Mouse (Mus musculus): ENCODE data around the gene Zfp791. TPM values are rescaled to one million over a fixed set of nuclear protein-coding genes. Genes with fewer than 3 reads are reported as not detected.

Zfp791 gene
- 0.86 and 1.5 TPM in 2 replicates for polyA plus RNA-seq (2012; rRNA removed; ENCODE audit: low replicate concordance)

GRCm38 (mm10) chr8:85122995-85123394 is at the start of gene Zfp791:
Gene Zfp791, minus strand, starts transcription at chr8:85123095.

GRCm38 (mm10) chr8:85151624-85152023 is 28.7 kb upstream of the Zfp791 start, which contains the start of gene Cks1brt:
Gene Cks1brt, plus strand, starts transcription at chr8:85151924.

DNA sequence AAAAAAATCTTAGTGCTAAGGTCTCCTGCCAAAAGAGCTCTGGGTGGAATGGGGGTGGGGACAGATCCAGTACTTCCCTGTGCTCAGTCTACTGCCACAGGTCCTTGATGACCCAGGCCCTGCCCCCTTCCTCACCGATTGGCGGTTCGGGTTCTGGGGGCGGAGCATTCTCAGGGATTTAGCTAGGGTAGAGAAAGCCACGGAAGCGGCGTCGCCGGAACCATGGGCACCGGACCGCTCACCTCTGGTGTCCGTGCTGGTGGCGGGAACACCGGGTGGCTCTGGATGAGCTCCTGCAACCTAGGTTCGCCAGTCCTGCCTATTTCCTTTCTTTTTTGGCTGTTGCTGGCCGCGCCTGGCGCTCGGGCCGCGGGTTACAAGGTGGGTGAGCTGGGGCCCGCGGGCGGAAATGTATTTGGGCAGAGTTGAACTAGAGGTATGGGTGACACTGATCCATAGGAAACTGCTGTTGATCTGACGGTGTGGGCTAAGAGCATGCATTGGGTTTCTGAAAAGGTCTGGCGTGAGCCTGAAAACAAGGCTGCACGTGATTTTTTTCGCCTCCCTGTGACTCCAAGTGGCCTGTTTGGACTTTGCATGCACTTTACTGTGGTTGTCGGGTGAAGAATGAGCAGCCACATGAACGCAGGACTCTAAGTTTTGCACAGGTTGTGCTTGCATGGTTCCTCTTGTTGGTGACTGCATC is 39.6 kb downstream of the Zfp791 start, which contains the start of gene Man2b1:
Gene Man2b1 (plus strand): TSS at position 163 of the 706 bp plus-strand sequence.

GRCm38 (mm10) chr8:85081216-85081555 is 41.7 kb downstream of the Zfp791 start, which contains the start of gene Wdr83:
Gene Wdr83, minus strand, starts transcription at chr8:85081306.

GRCm38 (mm10) chr8:85080532-85081215 is 42.2 kb downstream of the Zfp791 start, which contains the start of gene Wdr83os:
Gene Wdr83os, plus strand, starts transcription at chr8:85080740.

GRCm38 (mm10) chr8:85071514-85072281 is 51.2 kb downstream of the Zfp791 start, which contains the start of gene Dhps:
Gene Dhps, plus strand, starts transcription at chr8:85071757.

DNA sequence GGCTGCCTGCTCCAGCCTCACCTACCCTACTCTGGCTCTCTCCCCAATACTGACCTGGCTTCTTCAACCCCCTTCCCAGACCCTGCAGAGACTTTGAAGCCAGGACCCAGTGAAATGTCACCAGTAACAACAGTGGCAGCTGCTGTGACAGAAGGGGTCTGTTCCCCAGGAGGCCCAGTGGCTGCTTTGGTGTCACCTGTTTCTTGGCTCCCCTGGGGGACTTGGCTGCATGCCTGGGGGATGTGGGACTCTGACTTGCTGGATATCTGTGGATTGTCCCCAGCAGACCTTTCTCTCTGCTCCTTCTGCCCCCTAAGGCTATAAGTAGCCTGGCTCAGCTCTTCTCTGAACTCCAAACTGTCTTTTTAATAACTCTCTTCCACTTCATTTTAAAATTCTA is 54.9 kb downstream of the Zfp791 start, which contains the start of gene Gm5741:
Gene Gm5741 (minus strand): TSS at position 1 of the 400 bp plus-strand sequence.

GRCm38 (mm10) chr8:85059879-85060616 is 62.8 kb downstream of the Zfp791 start, which contains the start of gene Fbxw9:
Gene Fbxw9, plus strand, starts transcription at chr8:85060055.

Other genes starting within 250 kb of the Zfp791 start
- 87.4 and 112 TPM in 2 replicates for gene Gcdh, start 229.2 kb downstream of the Zfp791 start, polyA plus RNA-seq (2012; rRNA removed; ENCODE audit: low replicate concordance)
- 0.22 and 0.30 TPM in 2 replicates for gene Klf1, start 221.2 kb downstream of the Zfp791 start, polyA plus RNA-seq (2012; rRNA removed; ENCODE audit: low replicate concordance)
- 29.4 and 31.5 TPM in 2 replicates for gene Dnase2a, start 214.5 kb downstream of the Zfp791 start, polyA plus RNA-seq (2012; rRNA removed; ENCODE audit: low replicate concordance)
- 0.03 and 0.10 TPM in 2 replicates for gene Mast1, start 185.7 kb downstream of the Zfp791 start, polyA plus RNA-seq (2012; rRNA removed; ENCODE audit: low replicate concordance)
- gene Rtbdn, start 176.1 kb downstream of the Zfp791 start, polyA plus RNA-seq (2012; rRNA removed; ENCODE audit: low replicate concordance), result not detected in 2 replicates
- not detected in 2 replicates for gene Gm49661, start 153.7 kb downstream of the Zfp791 start, polyA plus RNA-seq (2012; rRNA removed; ENCODE audit: low replicate concordance)
- 246 and 252 TPM in 2 replicates for gene Prdx2, start 153.5 kb downstream of the Zfp791 start, polyA plus RNA-seq (2012; rRNA removed; ENCODE audit: low replicate concordance)
- gene Rnaseh2a, start 153.3 kb downstream of the Zfp791 start, polyA plus RNA-seq (2012; rRNA removed; ENCODE audit: low replicate concordance), result 38.6 and 47.8 TPM in 2 replicates
- gene Junb, start 144.4 kb downstream of the Zfp791 start, polyA plus RNA-seq (2012; rRNA removed; ENCODE audit: low replicate concordance), result 35.0 and 39.1 TPM in 2 replicates
- gene Hook2, start 132.5 kb downstream of the Zfp791 start, polyA plus RNA-seq (2012; rRNA removed; ENCODE audit: low replicate concordance), result 2.5 and 10.6 TPM in 2 replicates
- not detected in 2 replicates for gene Best2, start 108.6 kb downstream of the Zfp791 start, polyA plus RNA-seq (2012; rRNA removed; ENCODE audit: low replicate concordance)
- 184 and 205 TPM in 2 replicates for gene Asna1, start 97.8 kb downstream of the Zfp791 start, polyA plus RNA-seq (2012; rRNA removed; ENCODE audit: low replicate concordance)
- gene Trir, start 96.3 kb downstream of the Zfp791 start, polyA plus RNA-seq (2012; rRNA removed; ENCODE audit: low replicate concordance), result 61.2 and 143 TPM in 2 replicates
- 74.9 and 104 TPM in 2 replicates for gene Tnpo2, start 86.2 kb downstream of the Zfp791 start, polyA plus RNA-seq (2012; rRNA removed; ENCODE audit: low replicate concordance)
- gene Fbxw9, start 63.0 kb downstream of the Zfp791 start, polyA plus RNA-seq (2012; rRNA removed; ENCODE audit: low replicate concordance), result 36.0 and 48.0 TPM in 2 replicates
- gene Gm5741, start 55.1 kb downstream of the Zfp791 start, polyA plus RNA-seq (2012; rRNA removed; ENCODE audit: low replicate concordance), result 0.85 TPM in 1 of 2 replicates, not detected in the other
- gene Dhps, start 51.3 kb downstream of the Zfp791 start, polyA plus RNA-seq (2012; rRNA removed; ENCODE audit: low replicate concordance), result 31.5 and 54.1 TPM in 2 replicates
- gene Wdr83os, start 42.4 kb downstream of the Zfp791 start, polyA plus RNA-seq (2012; rRNA removed; ENCODE audit: low replicate concordance), result 156 and 164 TPM in 2 replicates
- 33.8 and 37.5 TPM in 2 replicates for gene Wdr83, start 41.8 kb downstream of the Zfp791 start, polyA plus RNA-seq (2012; rRNA removed; ENCODE audit: low replicate concordance)
- gene Man2b1, start 39.8 kb downstream of the Zfp791 start, polyA plus RNA-seq (2012; rRNA removed; ENCODE audit: low replicate concordance), result 98.6 and 103 TPM in 2 replicates
- gene Cks1brt, start 28.8 kb upstream of the Zfp791 start, polyA plus RNA-seq (2012; rRNA removed; ENCODE audit: low replicate concordance), result not detected in 2 replicates
- not detected in 2 replicates for gene Olfr371, start 102.9 kb upstream of the Zfp791 start, polyA plus RNA-seq (2012; rRNA removed; ENCODE audit: low replicate concordance)
- gene Orc6, start 176.5 kb upstream of the Zfp791 start, polyA plus RNA-seq (2012; rRNA removed; ENCODE audit: low replicate concordance), result 16.0 and 20.7 TPM in 2 replicates
- gene Vps35, start 176.7 kb upstream of the Zfp791 start, polyA plus RNA-seq (2012; rRNA removed; ENCODE audit: low replicate concordance), result 31.2 and 34.6 TPM in 2 replicates